Mouse (Mus musculus): Measurements from ENCODE around the gene Mturn. TPM values are rescaled to one million over a fixed set of nuclear protein-coding genes. Genes with fewer than 3 reads are reported as not detected.

Mturn gene
- polyA plus RNA-seq, 1 experiment from 2014 or later = 8.7 TPM

GRCm38 (mm10) chr6:54691368-54692116, 10.1 kb downstream of the Mturn start:
- WGBS = 73% methylated on average over 14 of the region's 14 CpGs
- H3K4me3 ChIP-seq (ENCODE audit: low read length) = no peak overlapping the region
- H3K36me3 ChIP-seq (ENCODE audit: insufficient read depth, low read length) = no peaks in the 10 kb centered on the region
- no peaks in the 10 kb centered on the region for H3K27me3 ChIP-seq (ENCODE audit: insufficient read depth, low read length)
- ATAC-seq (ENCODE audit: low FRiP score, low TSS enrichment) = no peak
- H3K4me2 ChIP-seq (replicated peaks; ENCODE audit: low read depth, low read length) = no peak overlapping the region
- no peaks in the 10 kb centered on the region for H3K9me3 ChIP-seq (ENCODE audit: low read length)
- H3K27ac ChIP-seq (ENCODE audit: low read length) = no peak overlapping the region
- peaks cover 5% of the 10 kb centered on the region; the same call in 1 of the 2 replicates for H3K4me1 ChIP-seq (ENCODE audit: insufficient read depth, low read length)
- H3K9ac ChIP-seq (replicated peaks; ENCODE audit: low read length) = no peak overlapping the region

- peaks cover 5% of the 10 kb centered on the region; the same call in 1 of the 2 replicates for H3K4me1 ChIP-seq (ENCODE audit: insufficient read depth, low read length)
- H3K27ac ChIP-seq (ENCODE audit: low read length) = no peak overlapping the region
- no peaks in the 10 kb centered on the region for H3K36me3 ChIP-seq (ENCODE audit: insufficient read depth, low read length)
- no peaks in the 10 kb centered on the region for H3K9me3 ChIP-seq (ENCODE audit: low read length)
- no peak overlapping the region for H3K4me2 ChIP-seq (replicated peaks; ENCODE audit: low read depth, low read length)
- no peaks in the 10 kb centered on the region for H3K27me3 ChIP-seq (ENCODE audit: insufficient read depth, low read length)
- ATAC-seq (ENCODE audit: low FRiP score, low TSS enrichment) = no peak
- no peak overlapping the region for H3K9ac ChIP-seq (replicated peaks; ENCODE audit: low read length)
- 71% methylated on average over 1 of the region's 1 CpGs for WGBS
- no peak overlapping the region for H3K4me3 ChIP-seq (ENCODE audit: low read length)
These were observed 10.8 kb downstream of the Mturn start for GRCm38 (mm10) chr6:54692201-54692600.

- no peaks in the 10 kb centered on the region for H3K27me3 ChIP-seq (ENCODE audit: insufficient read depth, low read length)
- H3K4me3 ChIP-seq (ENCODE audit: low read length) = no peak overlapping the region
- no peaks in the 10 kb centered on the region for H3K9me3 ChIP-seq (ENCODE audit: low read length)
- 74% methylated on average over 6 of the region's 6 CpGs for WGBS
- no peak overlapping the region for H3K27ac ChIP-seq (ENCODE audit: low read length)
- no peak for ATAC-seq (ENCODE audit: low FRiP score, low TSS enrichment)
- H3K4me1 ChIP-seq (ENCODE audit: insufficient read depth, low read length) = peaks cover 4% of the 10 kb centered on the region; the same call in 1 of the 2 replicates
- no peak overlapping the region for H3K9ac ChIP-seq (replicated peaks; ENCODE audit: low read length)
- H3K4me2 ChIP-seq (replicated peaks; ENCODE audit: low read depth, low read length) = no peak overlapping the region
- no peaks in the 10 kb centered on the region for H3K36me3 ChIP-seq (ENCODE audit: insufficient read depth, low read length)
These were observed 11.9 kb downstream of the Mturn start for GRCm38 (mm10) chr6:54693286-54693685.

- no peaks in the 10 kb centered on the region for H3K36me3 ChIP-seq (ENCODE audit: insufficient read depth, low read length)
- peak overlapping the region; percentile 90 for H3K4me2 ChIP-seq (replicated peaks; ENCODE audit: low read depth, low read length)
- H3K27me3 ChIP-seq (ENCODE audit: insufficient read depth, low read length) = peaks cover 15% of the 10 kb centered on the region; the same call in 1 of the 2 replicates
- H3K9ac ChIP-seq (replicated peaks; ENCODE audit: low read length) = peak overlapping the region; percentile 57
- peaks cover 6% of the 10 kb centered on the region for H3K4me1 ChIP-seq (ENCODE audit: insufficient read depth, low read length)
- no peaks in the 10 kb centered on the region for H3K9me3 ChIP-seq (ENCODE audit: low read length)
- peak overlapping the region; percentile 70 for H3K27ac ChIP-seq (ENCODE audit: low read length)
- WGBS = 3% methylated on average over 24 of the region's 24 CpGs
- ATAC-seq (ENCODE audit: low FRiP score, low TSS enrichment) = peak; percentile 64
- peak overlapping the region; percentile 48 for H3K4me3 ChIP-seq (ENCODE audit: low read length)
These were observed 17.5 kb downstream of the Mturn start for GRCm38 (mm10) chr6:54698691-54699476.

- WGBS = 2% methylated on average over 19 of the region's 19 CpGs
- Histone ChIP-seq H3K9ac (replicated peaks; ENCODE audit: low read length) (peak overlapping the region; percentile 57), H3K4me3 (ENCODE audit: low read length) (peak overlapping the region; percentile 48), H3K27me3 (ENCODE audit: insufficient read depth, low read length) (peaks cover 22% of the 10 kb centered on the region), H3K27ac (ENCODE audit: low read length) (peak overlapping the region; percentile 70), H3K4me1 (ENCODE audit: insufficient read depth, low read length) (peaks cover 9% of the 10 kb centered on the region), H3K36me3 (ENCODE audit: insufficient read depth, low read length) (no peaks in the 10 kb centered on the region), H3K9me3 (ENCODE audit: low read length) (no peaks in the 10 kb centered on the region), H3K4me2 (replicated peaks; ENCODE audit: low read depth, low read length) (peak overlapping the region; percentile 90)
- peak; percentile 89 for ATAC-seq (ENCODE audit: low FRiP score, low TSS enrichment)
These were observed 18.1 kb downstream of the Mturn start for GRCm38 (mm10) chr6:54699477-54700056.

- 89% methylated on average over 2 of the region's 2 CpGs for WGBS
- no peak overlapping the region for H3K27ac ChIP-seq (ENCODE audit: low read length)
- no peaks in the 10 kb centered on the region for H3K9me3 ChIP-seq (ENCODE audit: low read length)
- H3K4me3 ChIP-seq (ENCODE audit: low read length) = no peak overlapping the region
- no peaks in the 10 kb centered on the region for H3K36me3 ChIP-seq (ENCODE audit: insufficient read depth, low read length)
- no peak for ATAC-seq (ENCODE audit: low FRiP score, low TSS enrichment)
- H3K9ac ChIP-seq (replicated peaks; ENCODE audit: low read length) = no peak overlapping the region
- H3K4me1 ChIP-seq (ENCODE audit: insufficient read depth, low read length) = peaks cover 12% of the 10 kb centered on the region
- no peak overlapping the region for H3K4me2 ChIP-seq (replicated peaks; ENCODE audit: low read depth, low read length)
- H3K27me3 ChIP-seq (ENCODE audit: insufficient read depth, low read length) = peaks cover 23% of the 10 kb centered on the region
These were observed 19.1 kb downstream of the Mturn start for GRCm38 (mm10) chr6:54700516-54700915.

- Histone ChIP-seq H3K4me1 (ENCODE audit: insufficient read depth, low read length) (peaks cover 16% of the 10 kb centered on the region), H3K4me3 (ENCODE audit: low read length) (no peak overlapping the region), H3K36me3 (ENCODE audit: insufficient read depth, low read length) (no peaks in the 10 kb centered on the region), H3K9me3 (ENCODE audit: low read length) (no peaks in the 10 kb centered on the region), H3K27ac (ENCODE audit: low read length) (no peak overlapping the region), H3K27me3 (ENCODE audit: insufficient read depth, low read length) (peaks cover 23% of the 10 kb centered on the region), H3K4me2 (replicated peaks; ENCODE audit: low read depth, low read length) (no peak overlapping the region), H3K9ac (replicated peaks; ENCODE audit: low read length) (no peak overlapping the region)
- WGBS = 69% methylated on average over 9 of the region's 9 CpGs
- ATAC-seq (ENCODE audit: low FRiP score, low TSS enrichment) = no peak
These were observed 20.5 kb downstream of the Mturn start for GRCm38 (mm10) chr6:54701901-54702300.

- Histone ChIP-seq H3K4me2 (replicated peaks; ENCODE audit: low read depth, low read length) (no peak overlapping the region), H3K27ac (ENCODE audit: low read length) (no peak overlapping the region), H3K27me3 (ENCODE audit: insufficient read depth, low read length) (peaks cover 23% of the 10 kb centered on the region), H3K36me3 (ENCODE audit: insufficient read depth, low read length) (no peaks in the 10 kb centered on the region), H3K9ac (replicated peaks; ENCODE audit: low read length) (no peak overlapping the region), H3K4me1 (ENCODE audit: insufficient read depth, low read length) (peaks cover 11% of the 10 kb centered on the region), H3K9me3 (ENCODE audit: low read length) (no peaks in the 10 kb centered on the region), H3K4me3 (ENCODE audit: low read length) (no peak overlapping the region)
- no peak for ATAC-seq (ENCODE audit: low FRiP score, low TSS enrichment)
- 24% methylated on average over 14 of the region's 14 CpGs for WGBS
These were observed 22.5 kb downstream of the Mturn start for GRCm38 (mm10) chr6:54703633-54704538.

- no peak overlapping the region for H3K9ac ChIP-seq (replicated peaks; ENCODE audit: low read length)
- H3K36me3 ChIP-seq (ENCODE audit: insufficient read depth, low read length) = no peaks in the 10 kb centered on the region
- no peaks in the 10 kb centered on the region for H3K9me3 ChIP-seq (ENCODE audit: low read length)
- H3K4me1 ChIP-seq (ENCODE audit: insufficient read depth, low read length) = peaks cover 10% of the 10 kb centered on the region
- WGBS = 22% methylated on average over 6 of the region's 6 CpGs
- no peak for ATAC-seq (ENCODE audit: low FRiP score, low TSS enrichment)
- H3K4me2 ChIP-seq (replicated peaks; ENCODE audit: low read depth, low read length) = no peak overlapping the region
- no peak overlapping the region for H3K27ac ChIP-seq (ENCODE audit: low read length)
- H3K4me3 ChIP-seq (ENCODE audit: low read length) = no peak overlapping the region
- H3K27me3 ChIP-seq (ENCODE audit: insufficient read depth, low read length) = peaks cover 23% of the 10 kb centered on the region
These were observed 23.1 kb downstream of the Mturn start for GRCm38 (mm10) chr6:54704539-54704845.

All from kidney, embryonic 16.5 days (tissue).